Mouse (Mus musculus): ENCODE data around the gene Olfr578. TPM values are rescaled to one million over a fixed set of nuclear protein-coding genes. Genes with fewer than 3 reads are reported as not detected.

Gene Olfr578
- polyA plus RNA-seq, 1 experiment from 2014 or later, result not detected

GRCm38 (mm10) chr7:102943417-102943816, 45.7 kb downstream of the Olfr578 start:
- no peak overlapping the region for H3K4me3 ChIP-seq (ENCODE audit: low read depth, low read length)
- no peak overlapping the region for H3K27ac ChIP-seq (ENCODE audit: low read length)
- no peaks in the 10 kb centered on the region for H3K9me3 ChIP-seq (replicated peaks; ENCODE audit: control insufficient read depth, low read length, poor library complexity, severe bottlenecking)
- H3K36me3 ChIP-seq (ENCODE audit: control insufficient read depth, insufficient read depth, low read length), result no peaks in the 10 kb centered on the region
- no peak overlapping the region for H3K9ac ChIP-seq (ENCODE audit: low read depth, low read length)
- no peak for ATAC-seq
- H3K4me1 ChIP-seq (ENCODE audit: control insufficient read depth, insufficient read depth, low read length), result no peaks in the 10 kb centered on the region
- 86% methylated on average over 1 of the region's 1 CpGs for WGBS
- H3K27me3 ChIP-seq (ENCODE audit: control insufficient read depth, insufficient read depth, low read depth, low read length), result no peaks in the 10 kb centered on the region
- H3K4me2 ChIP-seq (ENCODE audit: low read length), result no peak overlapping the region

GRCm38 (mm10) chr7:102942475-102942874, 46.6 kb downstream of the Olfr578 start, which contains the start of gene Olfr573-ps1:
Gene Olfr573-ps1 (minus strand): TSS chr7:102942575.
- Histone ChIP-seq H3K36me3 (ENCODE audit: control insufficient read depth, insufficient read depth, low read length) (no peaks in the 10 kb centered on the region), H3K9ac (ENCODE audit: low read depth, low read length) (no peak within 1 kb of the TSS), H3K27me3 (ENCODE audit: control insufficient read depth, insufficient read depth, low read depth, low read length) (no peaks in the 10 kb centered on the region), H3K4me1 (ENCODE audit: control insufficient read depth, insufficient read depth, low read length) (no peaks in the 10 kb centered on the region), H3K4me2 (ENCODE audit: low read length) (no peak within 1 kb of the TSS), H3K9me3 (replicated peaks; ENCODE audit: control insufficient read depth, low read length, poor library complexity, severe bottlenecking) (no peaks in the 10 kb centered on the region), H3K4me3 (ENCODE audit: low read depth, low read length) (no peak within 1 kb of the TSS), H3K27ac (ENCODE audit: low read length) (no peak within 1 kb of the TSS)
- no peak for ATAC-seq
- 93% methylated on average over 2 of the region's 2 CpGs for WGBS

Other genes starting within 250 kb of the Olfr578 start
- not detected in 2 replicates for gene Olfr560, start 230.0 kb downstream of the Olfr578 start, polyA plus RNA-seq (2015; fragmentation: Nextera tagmentation; extraction: Ambion mirVana)
- gene Olfr78, start 229.9 kb downstream of the Olfr578 start, polyA plus RNA-seq (2015; fragmentation: Nextera tagmentation; extraction: Ambion mirVana), result 0.16 TPM in 1 of 2 replicates, not detected in the other
- gene Olfr561, start 218.1 kb downstream of the Olfr578 start, polyA plus RNA-seq (2015; fragmentation: Nextera tagmentation; extraction: Ambion mirVana), result not detected in 2 replicates
- gene Olfr564, start 185.8 kb downstream of the Olfr578 start, polyA plus RNA-seq (2015; fragmentation: Nextera tagmentation; extraction: Ambion mirVana), result not detected in 2 replicates
- gene Olfr566, start 130.6 kb downstream of the Olfr578 start, polyA plus RNA-seq (2015; fragmentation: Nextera tagmentation; extraction: Ambion mirVana), result not detected in 2 replicates
- gene Olfr568, start 112.2 kb downstream of the Olfr578 start, polyA plus RNA-seq (2015; fragmentation: Nextera tagmentation; extraction: Ambion mirVana), result not detected in 2 replicates
- gene Olfr569, start 98.4 kb downstream of the Olfr578 start, polyA plus RNA-seq (2015; fragmentation: Nextera tagmentation; extraction: Ambion mirVana), result not detected in 2 replicates
- gene Olfr570, start 94.7 kb downstream of the Olfr578 start, polyA plus RNA-seq (2015; fragmentation: Nextera tagmentation; extraction: Ambion mirVana), result 0.20 TPM in 1 of 2 replicates, not detected in the other
- not detected in 2 replicates for gene Olfr571, start 71.8 kb downstream of the Olfr578 start, polyA plus RNA-seq (2015; fragmentation: Nextera tagmentation; extraction: Ambion mirVana)
- not detected in 2 replicates for gene Olfr572, start 64.9 kb downstream of the Olfr578 start, polyA plus RNA-seq (2015; fragmentation: Nextera tagmentation; extraction: Ambion mirVana)
- not detected in 2 replicates for gene Olfr573-ps1, start 46.7 kb downstream of the Olfr578 start, polyA plus RNA-seq (2015; fragmentation: Nextera tagmentation; extraction: Ambion mirVana)
- gene Olfr574, start 40.9 kb downstream of the Olfr578 start, polyA plus RNA-seq (2015; fragmentation: Nextera tagmentation; extraction: Ambion mirVana), result not detected in 2 replicates
- not detected in 2 replicates for gene Olfr575, start 30.5 kb downstream of the Olfr578 start, polyA plus RNA-seq (2015; fragmentation: Nextera tagmentation; extraction: Ambion mirVana)
- gene Olfr576, start 26.7 kb downstream of the Olfr578 start, polyA plus RNA-seq (2015; fragmentation: Nextera tagmentation; extraction: Ambion mirVana), result not detected in 2 replicates
- gene Olfr577, start 13.4 kb downstream of the Olfr578 start, polyA plus RNA-seq (2015; fragmentation: Nextera tagmentation; extraction: Ambion mirVana), result not detected in 2 replicates
- gene Olfr582, start 48.7 kb upstream of the Olfr578 start, polyA plus RNA-seq (2015; fragmentation: Nextera tagmentation; extraction: Ambion mirVana), result not detected in 2 replicates
- not detected in 2 replicates for gene Olfr583, start 62.0 kb upstream of the Olfr578 start, polyA plus RNA-seq (2015; fragmentation: Nextera tagmentation; extraction: Ambion mirVana)
- not detected in 2 replicates for gene Olfr584, start 92.6 kb upstream of the Olfr578 start, polyA plus RNA-seq (2015; fragmentation: Nextera tagmentation; extraction: Ambion mirVana)
- gene Olfr585, start 108.4 kb upstream of the Olfr578 start, polyA plus RNA-seq (2015; fragmentation: Nextera tagmentation; extraction: Ambion mirVana), result not detected in 2 replicates
- not detected in 2 replicates for gene Olfr586, start 136.3 kb upstream of the Olfr578 start, polyA plus RNA-seq (2015; fragmentation: Nextera tagmentation; extraction: Ambion mirVana)
- not detected in 2 replicates for gene Olfr588-ps1, start 151.6 kb upstream of the Olfr578 start, polyA plus RNA-seq (2015; fragmentation: Nextera tagmentation; extraction: Ambion mirVana)
- gene Olfr589, start 167.0 kb upstream of the Olfr578 start, polyA plus RNA-seq (2015; fragmentation: Nextera tagmentation; extraction: Ambion mirVana), result not detected in 2 replicates
- not detected in 2 replicates for gene Olfr591, start 189.0 kb upstream of the Olfr578 start, polyA plus RNA-seq (2015; fragmentation: Nextera tagmentation; extraction: Ambion mirVana)
- gene Olfr592, start 195.5 kb upstream of the Olfr578 start, polyA plus RNA-seq (2015; fragmentation: Nextera tagmentation; extraction: Ambion mirVana), result not detected in 2 replicates
- gene Olfr593, start 222.5 kb upstream of the Olfr578 start, polyA plus RNA-seq (2015; fragmentation: Nextera tagmentation; extraction: Ambion mirVana), result not detected in 2 replicates
- not detected in 2 replicates for gene Olfr594, start 227.7 kb upstream of the Olfr578 start, polyA plus RNA-seq (2015; fragmentation: Nextera tagmentation; extraction: Ambion mirVana)

Measured in midbrain, embryonic 16.5 days (tissue).